Mouse (Mus musculus): ENCODE data around the gene Prss34. TPM values are rescaled to one million over a fixed set of nuclear protein-coding genes. Genes with fewer than 3 reads are reported as not detected.

Prss34 gene
- 0.62 TPM in 1 of 2 replicates, not detected in the other for polyA plus RNA-seq (2015; fragmentation: Nextera tagmentation; extraction: Ambion mirVana)

DNA sequence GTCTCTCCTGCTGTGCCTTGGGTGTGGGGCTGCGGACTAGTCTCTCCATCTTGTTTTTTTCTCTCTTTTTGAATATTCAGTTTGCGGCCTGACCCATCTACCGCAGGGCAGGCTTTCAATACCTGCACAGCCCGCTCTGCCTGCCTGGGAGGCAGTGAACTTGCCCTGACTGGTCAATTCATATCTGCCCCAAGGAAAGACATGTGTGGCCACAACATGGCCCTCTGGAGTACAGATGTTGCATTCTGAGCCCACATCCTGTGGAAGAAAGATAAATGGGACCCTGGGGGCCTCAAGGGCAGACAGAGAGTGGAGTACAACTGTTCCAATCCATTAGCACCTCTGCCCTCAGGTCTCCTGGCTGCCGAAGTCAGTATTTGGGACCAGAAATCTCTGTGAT is at the start of gene Prss34:
Gene Prss34, plus strand, starts transcription at position 301 of the 400 bp plus-strand sequence.
- Histone ChIP-seq H3K9ac (no peak within 1 kb of the TSS), H3K27me3 (replicated peaks) (0 out of 2 replicates have a peak, but pooled peaks cover 3% of the 10 kb centered on the region), H3K27ac (no peak within 1 kb of the TSS), H3K4me3 (replicated peaks) (no peak within 1 kb of the TSS), H3K4me1 (replicated peaks) (no peaks in the 10 kb centered on the region), H3K36me3 (no peaks in the 10 kb centered on the region), H3K4me2 (replicated peaks) (no peak within 1 kb of the TSS), H3K9me3 (no peaks in the 10 kb centered on the region)
- no peak for ATAC-seq
- 81% methylated on average over 5 of the region's 5 CpGs for WGBS

DNA sequence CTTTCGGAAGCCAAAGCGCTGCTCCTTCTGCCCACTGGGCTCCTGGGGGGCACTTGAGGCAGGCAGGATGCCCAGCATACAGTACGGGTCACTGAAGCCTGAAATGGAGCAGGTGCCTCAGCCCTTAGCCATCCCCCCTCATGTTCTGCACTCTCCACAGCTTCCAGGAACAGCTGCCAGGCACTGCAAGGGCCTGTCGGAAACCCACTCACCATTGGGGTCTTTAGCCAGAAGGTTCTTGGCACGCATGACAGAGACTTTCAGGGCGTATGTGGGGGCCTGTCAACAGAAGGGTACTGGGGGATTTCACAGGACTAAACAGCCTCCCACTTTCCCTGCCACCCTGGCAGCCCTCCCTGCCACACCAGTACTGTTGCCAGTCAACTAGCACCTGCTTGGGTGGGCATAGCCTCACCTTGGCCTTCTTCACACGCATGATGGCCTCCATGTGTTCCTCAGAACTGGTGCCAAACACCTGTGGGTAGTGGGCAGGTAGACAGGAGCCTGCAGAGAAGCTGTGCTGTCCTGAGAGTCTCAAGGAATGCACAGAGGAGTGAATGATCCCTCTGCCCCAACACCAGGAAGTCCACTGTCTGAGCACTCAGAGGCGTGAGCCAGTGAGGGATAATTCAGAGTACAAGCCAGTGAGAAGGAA is 47.9 kb upstream of the Prss34 start:
- H3K4me3 ChIP-seq (replicated peaks), result no peak overlapping the region
- no peaks in the 10 kb centered on the region for H3K36me3 ChIP-seq
- WGBS, result 84% methylated on average over 8 of the region's 8 CpGs
- no peak for ATAC-seq
- H3K4me2 ChIP-seq (replicated peaks), result no peak overlapping the region
- H3K9me3 ChIP-seq, result no peaks in the 10 kb centered on the region
- peaks cover 18% of the 10 kb centered on the region for H3K27me3 ChIP-seq (replicated peaks)
- no peak overlapping the region for H3K27ac ChIP-seq
- H3K4me1 ChIP-seq (replicated peaks), result no peaks in the 10 kb centered on the region
- H3K9ac ChIP-seq, result no peak overlapping the region

DNA sequence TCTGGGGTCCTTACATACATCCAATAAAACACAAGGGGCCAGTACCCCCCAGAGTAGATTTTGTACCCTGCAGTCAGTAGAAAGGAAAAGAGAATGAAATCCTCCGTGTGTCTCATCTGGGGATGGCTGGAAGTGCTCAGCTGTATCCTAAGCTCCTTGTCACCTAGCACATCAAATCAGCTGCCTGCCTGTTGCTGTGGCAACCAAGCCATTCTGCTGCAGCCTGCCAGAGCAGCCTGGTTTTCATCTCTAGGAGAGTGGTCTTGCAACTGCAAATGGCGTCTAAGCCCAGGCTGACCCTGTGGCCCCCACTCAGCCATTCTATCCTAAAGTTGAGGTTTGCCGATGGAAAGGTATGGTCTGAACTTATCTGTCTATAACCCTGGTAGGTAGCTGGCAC is 45.6 kb upstream of the Prss34 start:
- no peak overlapping the region for H3K4me3 ChIP-seq (replicated peaks)
- peaks cover 31% of the 10 kb centered on the region for H3K27me3 ChIP-seq (replicated peaks)
- H3K9ac ChIP-seq, result no peak overlapping the region
- no peak overlapping the region for H3K4me2 ChIP-seq (replicated peaks)
- H3K9me3 ChIP-seq, result no peaks in the 10 kb centered on the region
- no peaks in the 10 kb centered on the region for H3K36me3 ChIP-seq
- 32% methylated on average over 3 of the region's 3 CpGs for WGBS
- H3K4me1 ChIP-seq (replicated peaks), result peaks cover 11% of the 10 kb centered on the region
- no peak for ATAC-seq
- H3K27ac ChIP-seq, result no peak overlapping the region

DNA sequence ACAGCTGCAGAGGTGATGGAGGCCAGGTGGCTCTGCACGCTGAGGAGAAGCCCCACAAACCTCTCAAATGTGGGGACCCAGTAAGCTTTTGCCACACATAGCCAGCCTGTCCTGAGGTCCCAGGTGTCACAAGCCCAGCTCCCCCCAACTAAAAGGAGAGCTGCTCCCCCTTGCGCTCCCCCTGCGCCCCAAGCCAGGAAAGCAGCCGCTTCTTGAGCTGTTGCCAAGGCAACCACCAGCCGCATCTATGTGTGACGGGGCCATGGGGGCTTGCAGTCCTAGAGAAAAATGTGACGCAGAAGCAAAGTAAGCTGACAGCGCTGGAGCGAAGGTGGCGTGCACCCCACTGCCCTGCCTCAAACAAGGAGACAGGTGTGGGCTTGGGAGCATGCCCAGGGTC is 44.4 kb upstream of the Prss34 start:
- peaks cover 14% of the 10 kb centered on the region for H3K4me1 ChIP-seq (replicated peaks)
- H3K9ac ChIP-seq, result no peak overlapping the region
- no peak overlapping the region for H3K27ac ChIP-seq
- no peak overlapping the region for H3K4me3 ChIP-seq (replicated peaks)
- 31% methylated on average over 10 of the region's 10 CpGs for whole genome bisulfite sequencing
- ATAC-seq, result no peak
- H3K9me3 ChIP-seq, result no peaks in the 10 kb centered on the region
- H3K4me2 ChIP-seq (replicated peaks), result no peak overlapping the region
- no peaks in the 10 kb centered on the region for H3K36me3 ChIP-seq
- H3K27me3 ChIP-seq (replicated peaks), result peaks cover 31% of the 10 kb centered on the region

DNA sequence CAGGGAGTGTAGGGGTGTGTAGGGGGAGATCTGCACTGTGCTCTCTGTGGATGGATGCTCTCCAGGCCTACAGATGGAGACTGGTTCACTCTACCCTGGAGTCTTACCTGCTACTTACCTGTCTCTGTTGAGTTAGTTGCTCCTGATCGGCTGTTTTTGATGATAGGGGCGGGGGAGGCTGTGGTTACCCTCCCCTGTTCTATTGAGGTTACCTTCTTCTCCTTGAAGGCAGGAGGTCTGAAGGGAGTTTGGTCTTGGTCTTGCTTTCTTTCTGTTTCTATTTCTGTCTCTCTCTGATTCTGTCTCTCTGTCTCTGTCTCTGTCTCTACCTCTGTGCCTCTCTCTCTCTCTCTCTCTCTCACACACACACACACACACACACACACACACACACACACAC is 43.1 kb upstream of the Prss34 start:
- peaks cover 14% of the 10 kb centered on the region for H3K4me1 ChIP-seq (replicated peaks)
- ATAC-seq, result no peak
- peaks cover 31% of the 10 kb centered on the region for H3K27me3 ChIP-seq (replicated peaks)
- H3K27ac ChIP-seq, result no peak overlapping the region
- no peaks in the 10 kb centered on the region for H3K9me3 ChIP-seq
- H3K4me3 ChIP-seq (replicated peaks), result no peak overlapping the region
- peak overlapping the region; percentile 76; the same call in 1 of the 2 replicates for H3K4me2 ChIP-seq (replicated peaks)
- H3K36me3 ChIP-seq, result peaks cover 2% of the 10 kb centered on the region; the same call in 1 of the 2 replicates
- H3K9ac ChIP-seq, result no peak overlapping the region
- 79% methylated on average over 2 of the region's 2 CpGs for WGBS

DNA sequence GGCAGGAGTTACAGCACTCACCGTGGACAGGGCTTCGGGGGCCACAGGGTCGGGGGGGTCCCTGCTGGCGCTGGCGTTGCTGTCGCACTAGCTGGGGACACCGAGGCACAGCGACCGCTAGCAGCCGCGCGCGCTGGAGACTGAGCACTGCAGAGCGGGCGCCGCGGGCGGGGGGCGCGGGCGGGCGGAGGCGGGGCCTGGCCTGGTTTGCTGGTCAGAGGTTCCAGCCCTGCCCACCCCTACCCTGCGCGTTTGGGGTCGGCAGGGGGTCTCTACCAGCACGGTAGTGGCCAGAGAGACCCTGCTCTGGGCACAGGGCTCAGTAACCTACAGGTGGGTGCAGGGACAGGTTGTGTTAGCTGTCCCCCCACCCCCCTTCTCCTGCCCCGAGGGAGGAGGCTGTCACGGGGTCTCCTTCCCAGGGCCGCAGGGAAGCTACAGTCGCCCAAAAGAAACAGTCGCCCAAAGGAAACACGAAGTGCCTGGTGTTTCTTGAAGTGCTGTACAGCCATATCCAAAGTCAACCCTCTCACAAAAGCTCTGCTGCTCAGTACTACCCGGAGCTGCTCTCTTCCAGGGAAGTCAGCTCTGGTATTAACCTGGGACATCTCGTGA is 41.9 kb upstream of the Prss34 start, which contains the start of gene Baiap3:
Gene Baiap3, minus strand, starts transcription at position 225 of the 615 bp plus-strand sequence.
- H3K4me2 ChIP-seq (replicated peaks), result peak within 1 kb of the TSS; percentile 76
- peak within 1 kb of the TSS; percentile 31 for H3K9ac ChIP-seq
- H3K27ac ChIP-seq, result no peak within 1 kb of the TSS
- peak within 1 kb of the TSS; percentile 34 for H3K4me3 ChIP-seq (replicated peaks)
- 4% methylated on average over 35 of the region's 35 CpGs for WGBS
- ATAC-seq, result peak; percentile 56; the same call in 1 of the 2 replicates
- peaks cover 31% of the 10 kb centered on the region for H3K27me3 ChIP-seq (replicated peaks)
- H3K4me1 ChIP-seq (replicated peaks), result peaks cover 14% of the 10 kb centered on the region
- H3K36me3 ChIP-seq, result peaks cover 3% of the 10 kb centered on the region; the same call in 1 of the 2 replicates
- no peaks in the 10 kb centered on the region for H3K9me3 ChIP-seq

DNA sequence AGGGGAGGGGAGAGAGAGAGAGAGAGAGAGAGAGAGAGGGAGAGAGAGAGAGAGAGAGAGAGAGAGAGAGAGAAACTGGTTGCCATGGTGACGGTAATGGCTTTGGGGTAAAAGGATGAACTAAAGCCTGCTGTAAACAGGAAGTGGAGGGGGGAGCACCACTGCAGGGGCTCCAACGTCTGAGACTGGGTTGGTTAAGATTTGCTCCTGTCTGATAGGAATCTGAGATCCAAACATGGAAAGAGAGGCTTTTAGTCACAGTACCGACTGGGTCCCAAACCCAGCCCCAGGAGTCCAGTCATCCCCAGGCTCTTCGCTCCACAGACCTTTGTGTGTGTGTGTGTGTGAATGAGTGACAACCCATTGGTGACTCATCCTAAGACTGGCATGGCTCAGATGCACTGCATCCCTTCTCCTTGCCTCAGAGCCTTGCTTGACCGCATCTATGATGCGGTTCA is 40.4 kb upstream of the Prss34 start:
- Histone ChIP-seq H3K9ac (no peak overlapping the region), H3K36me3 (peaks cover 8% of the 10 kb centered on the region), H3K4me1 (replicated peaks) (peaks cover 14% of the 10 kb centered on the region), H3K9me3 (no peaks in the 10 kb centered on the region), H3K27ac (no peak overlapping the region), H3K4me3 (replicated peaks) (no peak overlapping the region), H3K4me2 (replicated peaks) (no peak overlapping the region), H3K27me3 (replicated peaks) (peaks cover 31% of the 10 kb centered on the region)
- no peak for ATAC-seq
- WGBS, result 40% methylated on average over 6 of the region's 6 CpGs

DNA sequence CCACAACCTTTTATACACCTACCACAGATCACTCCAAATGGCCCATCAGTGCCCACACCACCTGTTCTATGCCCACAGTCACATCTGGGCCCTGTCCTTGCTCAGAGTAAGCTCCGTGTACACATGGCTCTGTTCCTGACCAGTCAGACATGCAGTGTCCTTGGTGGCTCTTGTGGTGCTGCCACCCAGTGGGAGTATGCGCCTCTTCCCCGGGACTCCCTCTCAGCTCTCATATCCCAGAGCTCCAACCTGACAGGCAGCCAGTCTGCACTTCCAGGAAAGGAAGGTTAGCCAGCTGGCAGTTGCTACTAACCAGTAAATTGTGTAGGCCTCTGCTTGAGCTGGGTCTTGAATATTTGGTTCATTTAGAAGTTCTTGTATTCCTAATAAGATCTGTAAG is 33.7 kb upstream of the Prss34 start:
- peaks cover 69% of the 10 kb centered on the region for H3K36me3 ChIP-seq
- H3K27me3 ChIP-seq (replicated peaks), result no peaks in the 10 kb centered on the region
- no peak overlapping the region for H3K4me2 ChIP-seq (replicated peaks)
- H3K9ac ChIP-seq, result no peak overlapping the region
- no peak overlapping the region for H3K4me3 ChIP-seq (replicated peaks)
- ATAC-seq, result no peak
- H3K4me1 ChIP-seq (replicated peaks), result no peaks in the 10 kb centered on the region
- 63% methylated on average over 3 of the region's 3 CpGs for WGBS
- H3K27ac ChIP-seq, result no peak overlapping the region
- no peaks in the 10 kb centered on the region for H3K9me3 ChIP-seq

DNA sequence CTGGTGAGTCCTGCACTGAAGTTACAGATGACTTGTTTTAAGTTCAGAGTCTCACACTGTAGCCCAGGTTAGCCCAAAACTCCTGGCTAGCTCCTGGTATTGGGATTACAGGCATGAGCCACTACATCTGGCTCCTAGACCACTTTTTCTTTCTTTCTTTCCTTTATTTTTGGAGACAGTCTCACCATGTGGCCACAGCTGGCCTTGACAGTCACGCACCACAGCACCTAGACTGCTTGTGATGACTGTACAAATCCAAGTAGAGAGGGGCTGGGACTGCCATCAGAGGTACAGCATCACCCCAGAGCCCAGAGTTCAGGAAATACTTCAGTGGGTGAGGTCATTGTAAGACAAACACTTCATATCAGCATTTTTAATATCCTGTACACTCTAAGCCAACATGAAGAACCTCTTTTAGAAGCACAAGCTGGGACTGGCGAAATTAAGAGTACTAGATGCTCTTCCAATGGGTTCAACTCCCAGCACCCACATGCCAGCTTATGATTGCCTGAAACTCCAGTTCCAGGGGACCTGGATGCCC is 27.3 kb upstream of the Prss34 start:
- Histone ChIP-seq H3K36me3 (peaks cover 41% of the 10 kb centered on the region), H3K27ac (no peak overlapping the region), H3K27me3 (replicated peaks) (no peaks in the 10 kb centered on the region), H3K4me3 (replicated peaks) (0 out of 2 replicates have a peak overlapping the region, but pooled peaks have one; percentile 92), H3K9me3 (no peaks in the 10 kb centered on the region), H3K4me2 (replicated peaks) (peak overlapping the region; percentile 74), H3K4me1 (replicated peaks) (peaks cover 25% of the 10 kb centered on the region), H3K9ac (no peak overlapping the region; the same call in 1 of the 2 replicates)
- 66% methylated on average over 2 of the region's 2 CpGs for WGBS
- no peak for ATAC-seq

DNA sequence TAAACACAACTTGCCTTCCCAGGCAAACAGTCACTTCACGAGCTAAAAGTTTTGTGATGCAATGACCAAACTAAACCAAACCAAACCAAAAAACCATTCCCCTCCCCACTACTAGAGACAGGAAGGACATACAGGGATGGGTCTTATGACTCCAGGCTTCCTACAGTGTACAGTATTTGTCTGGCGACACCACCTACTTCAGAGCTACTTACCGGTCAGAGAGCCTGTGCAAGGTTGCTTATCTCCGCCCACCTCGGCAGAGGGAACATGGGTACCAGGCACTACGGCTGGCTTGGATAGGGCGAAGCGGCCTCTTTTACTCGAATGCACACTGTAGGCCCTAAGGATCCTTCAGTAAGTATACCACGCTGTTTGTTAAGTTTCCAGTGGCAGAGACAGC is 25.9 kb upstream of the Prss34 start:
- Histone ChIP-seq H3K4me3 (replicated peaks) (peak overlapping the region; percentile 92), H3K27me3 (replicated peaks) (no peaks in the 10 kb centered on the region), H3K36me3 (peaks cover 27% of the 10 kb centered on the region), H3K9ac (peak overlapping the region; percentile 100), H3K9me3 (no peaks in the 10 kb centered on the region), H3K4me2 (replicated peaks) (peak overlapping the region; percentile 74), H3K27ac (peak overlapping the region; percentile 99), H3K4me1 (replicated peaks) (peaks cover 25% of the 10 kb centered on the region)
- under 1% methylated on average over 10 of the region's 10 CpGs for WGBS
- ATAC-seq, result no peak

DNA sequence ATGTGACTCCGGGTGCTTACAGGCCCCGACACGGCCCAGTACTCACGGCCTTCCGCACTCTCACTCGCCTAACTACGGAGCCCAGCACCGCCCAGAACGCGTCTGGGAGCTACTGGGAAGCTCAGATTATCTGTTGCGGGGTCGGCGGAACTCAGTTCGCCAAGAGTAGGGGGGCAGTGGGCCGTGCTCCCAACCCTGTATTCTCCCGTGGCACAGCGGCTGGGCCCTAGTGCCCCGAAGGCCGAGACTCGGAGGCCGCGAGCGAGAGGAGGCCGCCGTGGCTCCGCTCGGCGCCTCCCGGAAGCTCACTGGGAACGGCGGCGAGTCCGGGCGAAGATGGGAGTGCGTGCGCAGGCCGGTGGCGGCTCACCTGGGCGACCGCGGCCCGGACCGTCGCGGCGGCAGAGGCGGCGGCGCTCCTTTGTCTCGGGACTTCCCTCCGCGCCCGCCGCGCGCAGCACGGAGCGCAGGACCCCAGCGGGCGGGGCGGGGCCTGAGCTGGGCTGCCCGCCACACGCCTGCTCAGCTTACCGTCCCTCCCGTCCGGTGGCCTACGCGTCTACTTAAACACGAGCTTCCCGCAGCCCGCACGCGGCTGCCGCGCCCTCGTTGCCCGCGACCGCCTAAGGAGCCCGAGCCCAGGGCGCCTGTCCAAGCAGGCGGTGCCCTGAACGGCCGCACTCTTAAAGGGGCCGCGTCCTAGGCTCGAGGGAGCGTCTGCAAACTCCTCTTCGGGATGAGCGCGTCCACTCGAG is 25.1 kb upstream of the Prss34 start:
- peak overlapping the region; percentile 100 for H3K9ac ChIP-seq
- peaks cover 19% of the 10 kb centered on the region for H3K36me3 ChIP-seq
- peak overlapping the region; percentile 74 for H3K4me2 ChIP-seq (replicated peaks)
- no peaks in the 10 kb centered on the region for H3K27me3 ChIP-seq (replicated peaks)
- ATAC-seq, result peak; percentile 92
- under 1% methylated on average over 91 of the region's 92 CpGs for WGBS
- H3K9me3 ChIP-seq, result no peaks in the 10 kb centered on the region
- peaks cover 25% of the 10 kb centered on the region for H3K4me1 ChIP-seq (replicated peaks)
- H3K27ac ChIP-seq, result peak overlapping the region; percentile 99
- peak overlapping the region; percentile 92 for H3K4me3 ChIP-seq (replicated peaks)
